Mouse (Mus musculus) stomach, postnatal 0 days (tissue): ENCODE data around the gene Paip2b.

Experiments
- CTCF ChIP-seq: IDR thresholded peaks from 2 replicates; pipeline ENCODE4 v1.5.1; 2016; ENCODE audit warnings: antibody characterized with exemption, low read depth, mild to moderate bottlenecking, moderate library complexity
- EP300 ChIP-seq: optimal IDR thresholded peaks from 2 replicates; pipeline ENCODE3; 2016; ENCODE audit warnings: antibody characterized with exemption

- TF ChIP-seq CTCF (no peak), EP300 (no peak)
Observed at GRCm38 (mm10) chr6:83818996-83819395, 12.5 kb downstream of the Paip2b start.
